Mouse (Mus musculus): ENCODE measurements at regions not wholly inside any gene's neighbourhood (a gene's known extent, or its start where the extent isn't known, plus 50 kb on each side); places are given as distances from the start of the nearest gene placed in this dataset.

DNA sequence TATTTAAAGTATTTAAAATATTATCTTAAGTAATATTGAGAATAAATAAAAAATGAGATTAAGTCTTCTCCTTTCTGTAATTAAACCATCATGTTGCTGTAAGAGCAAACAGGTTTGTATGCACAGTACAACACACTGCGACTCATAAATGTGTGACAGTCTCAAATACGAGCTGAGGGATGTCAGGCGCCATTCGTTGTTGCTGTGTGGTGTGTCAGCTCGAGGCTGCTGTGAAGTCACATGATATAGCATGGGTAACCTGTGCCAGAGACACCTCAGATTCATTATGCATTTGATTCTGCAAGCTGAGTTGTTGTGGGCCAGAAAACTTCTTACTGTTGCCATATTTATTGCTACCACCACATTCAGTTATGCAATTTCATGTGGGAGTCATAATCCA, 307.4 kb downstream of the Rnls start:
- no peaks in the 10 kb centered on the region for H3K36me3 ChIP-seq (ENCODE audit: control insufficient read depth, insufficient read depth, low read length)
- no peak overlapping the region for H3K27ac ChIP-seq (ENCODE audit: low read depth, low read length)
- H3K9ac ChIP-seq (ENCODE audit: low read depth, low read length): no peak overlapping the region
- H3K4me1 ChIP-seq (ENCODE audit: control insufficient read depth, insufficient read depth, low read length): 0 out of 2 replicates have a peak, but pooled peaks cover 4% of the 10 kb centered on the region
- no peaks in the 10 kb centered on the region for H3K9me3 ChIP-seq (ENCODE audit: control insufficient read depth, low read length)
- no peaks in the 10 kb centered on the region for H3K27me3 ChIP-seq (ENCODE audit: control insufficient read depth, insufficient read depth, low read length)
- no peak for ATAC-seq (ENCODE audit: low FRiP score, low TSS enrichment)
- no peak overlapping the region for H3K4me2 ChIP-seq (replicated peaks; ENCODE audit: low read depth, low read length)
- no peak overlapping the region for H3K4me3 ChIP-seq (ENCODE audit: low read length)
- 88% methylated on average over 5 of the region's 5 CpGs for WGBS
